ENCODE assay signal across 19 mouse cellular contexts in the genomic region with DNA sequence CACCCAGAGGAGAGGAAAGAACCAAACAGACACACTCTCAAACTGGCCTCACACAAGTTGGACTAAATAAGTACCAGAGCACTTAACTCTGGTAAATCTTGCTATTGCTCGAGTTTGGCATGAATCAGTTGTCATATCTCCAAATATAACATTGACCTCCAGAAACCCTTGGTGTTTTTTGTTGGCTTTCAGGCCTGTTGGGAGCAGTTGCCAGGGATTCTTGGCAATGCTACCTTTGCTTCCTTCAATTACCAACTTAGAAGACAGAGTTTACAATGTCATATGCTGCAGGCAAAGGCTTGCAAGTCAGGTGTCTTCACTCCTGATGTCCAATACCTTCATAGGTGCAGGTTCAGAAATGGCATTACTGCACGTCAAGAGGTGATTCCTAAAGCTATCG. TPM values are rescaled to one million over a fixed set of nuclear protein-coding genes. Genes with fewer than 3 reads are reported as not detected.
DNase-seq lines count a peak whose midpoint lies in the region; ATAC-seq lines count a peak whose summit lies in the region.
"Had no signal": no experiment of that assay in that cellular context is flagged by ENCODE, and none has a peak within 500 bp of the region (broad histone marks: within the 10 kb centered on the region; RNA-seq: fewer than 3 reads in every experiment).

No protein-coding gene starts in this region.

- no peak overlapping the region for H3K27ac ChIP-seq in heart, embryonic 10.5 days
- H3K27ac ChIP-seq in heart, embryonic 15.5 days: peak overlapping the region; percentile 79
- no peak overlapping the region for H3K27ac ChIP-seq in midbrain, embryonic 16.5 days (ENCODE audit: low read length)
- H3K27ac ChIP-seq: embryonic facial prominence, embryonic 10.5 days; hindbrain, embryonic 13.5 days; left cerebral cortex, adult 2 months; limb, embryonic 13.5 days; liver, embryonic 15.5 days; midbrain, embryonic 15.5 days had no signal

- H3K27me3 ChIP-seq in heart, embryonic 10.5 days (ENCODE audit: insufficient read depth, poor library complexity, severe bottlenecking): no peaks in the 10 kb centered on the region
- H3K27me3 ChIP-seq in heart, embryonic 15.5 days: no peaks in the 10 kb centered on the region
- H3K27me3 ChIP-seq in midbrain, embryonic 16.5 days (ENCODE audit: control insufficient read depth, insufficient read depth, low read depth, low read length): no peaks in the 10 kb centered on the region
- H3K27me3 ChIP-seq: hindbrain, embryonic 13.5 days; limb, embryonic 13.5 days; liver, embryonic 15.5 days; megakaryocyte, embryonic 14.5 days; midbrain, embryonic 15.5 days had no signal

- 78% methylated on average over 3 of the region's 3 CpGs for WGBS in heart, embryonic 10.5 days
- 69% methylated on average over 3 of the region's 3 CpGs for WGBS in heart, embryonic 15.5 days
- 89% methylated on average over 3 of the region's 3 CpGs for WGBS in midbrain, embryonic 16.5 days

- peak; percentile 23 for DNase-seq in adrenal gland, postnatal 14 days
- DNase-seq in adrenal gland, postnatal 4 days (ENCODE audit: low spot score in 2 of 2): no peak
- peak; percentile 58 to 70 for DNase-seq in heart, adult 18-20 months
- DNase-seq in heart, embryonic 10.5 days (ENCODE audit: low spot score): no peak
- DNase-seq in fat pad, adult 2 months (ENCODE audit: extremely low read depth, low read depth, low spot score): peak; percentile 57
- no peak for DNase-seq in c-Kit-positive CD71-positive TER-119-positive erythroid progenitor cells, embryonic 14.5 days (ENCODE audit: low spot score)
- DNase-seq: adrenal gland, postnatal 25 days; lung, postnatal 10 days; right cerebral cortex, adult 18-20 months had no signal

- peaks cover 5% of the 10 kb centered on the region; the same call in 1 of the 2 replicates for H3K4me1 ChIP-seq in heart, embryonic 10.5 days
- H3K4me1 ChIP-seq in heart, embryonic 15.5 days (replicated peaks): peaks cover 19% of the 10 kb centered on the region
- H3K4me1 ChIP-seq in midbrain, embryonic 16.5 days (ENCODE audit: control insufficient read depth, insufficient read depth, low read length): no peaks in the 10 kb centered on the region
- H3K4me1 ChIP-seq: embryonic facial prominence, embryonic 10.5 days; hindbrain, embryonic 13.5 days; limb, embryonic 13.5 days; liver, embryonic 15.5 days; midbrain, embryonic 15.5 days had no signal

- no peak overlapping the region for H3K4me3 ChIP-seq in heart, embryonic 10.5 days
- H3K4me3 ChIP-seq in heart, embryonic 15.5 days: no peak overlapping the region
- no peak overlapping the region for H3K4me3 ChIP-seq in midbrain, embryonic 16.5 days (ENCODE audit: low read depth, low read length)
- H3K4me3 ChIP-seq: embryonic facial prominence, embryonic 10.5 days; hindbrain, embryonic 13.5 days; left cerebral cortex, adult 2 months; limb, embryonic 13.5 days; liver, embryonic 15.5 days; megakaryocyte, embryonic 14.5 days; midbrain, embryonic 15.5 days had no signal

- no peaks in the 10 kb centered on the region for H3K36me3 ChIP-seq in heart, embryonic 10.5 days
- H3K36me3 ChIP-seq in heart, embryonic 15.5 days: no peaks in the 10 kb centered on the region
- H3K36me3 ChIP-seq in midbrain, embryonic 16.5 days (ENCODE audit: control insufficient read depth, insufficient read depth, low read length): no peaks in the 10 kb centered on the region
- H3K36me3 ChIP-seq: embryonic facial prominence, embryonic 10.5 days; hindbrain, embryonic 13.5 days; limb, embryonic 13.5 days; liver, embryonic 15.5 days; midbrain, embryonic 15.5 days had no signal

- no peak overlapping the region for H3K4me2 ChIP-seq in heart, embryonic 15.5 days
- no peak overlapping the region for H3K4me2 ChIP-seq in midbrain, embryonic 16.5 days (ENCODE audit: low read length)
- H3K4me2 ChIP-seq: hindbrain, embryonic 13.5 days; limb, embryonic 13.5 days; liver, embryonic 15.5 days; midbrain, embryonic 15.5 days had no signal

- no peak for ATAC-seq in heart, embryonic 15.5 days (replicated peaks; ENCODE audit: insufficient number of reproducible peaks, insufficient read depth, low FRiP score, low read depth)
- no peak for ATAC-seq in midbrain, embryonic 16.5 days
- ATAC-seq: forebrain, embryonic 16.5 days; midbrain, embryonic 15.5 days had no signal

- H3K9me3 ChIP-seq in heart, embryonic 10.5 days: no peaks in the 10 kb centered on the region
- H3K9me3 ChIP-seq in heart, embryonic 15.5 days (replicated peaks): no peaks in the 10 kb centered on the region
- H3K9me3 ChIP-seq in midbrain, embryonic 16.5 days (replicated peaks; ENCODE audit: control insufficient read depth, low read length, poor library complexity, severe bottlenecking): no peaks in the 10 kb centered on the region
- H3K9me3 ChIP-seq: embryonic facial prominence, embryonic 10.5 days; hindbrain, embryonic 13.5 days; limb, embryonic 13.5 days; liver, embryonic 15.5 days; megakaryocyte, embryonic 14.5 days; midbrain, embryonic 15.5 days had no signal

- no peak overlapping the region for H3K9ac ChIP-seq in heart, embryonic 15.5 days
- H3K9ac ChIP-seq in midbrain, embryonic 16.5 days (ENCODE audit: low read depth, low read length): no peak overlapping the region
- H3K9ac ChIP-seq: hindbrain, embryonic 13.5 days; limb, embryonic 13.5 days; liver, embryonic 15.5 days; midbrain, embryonic 15.5 days had no signal

RNA-seq across cellular contexts. Expression of gene Pdlim5, which starts 26.0 kb away (rescaled TPM):
- 58.7 and 62.7 TPM in 2 replicates for total RNA-seq in adrenal gland, postnatal 14 days (2021)
- 10 to 100 TPM; 53.5 to 57.7 TPM for total RNA-seq in adrenal gland, postnatal 4 days (2021)
- total RNA-seq in heart, adult 18-20 months (2021): 100 to 1,000 TPM; 614 to 711 TPM
- 162 and 264 TPM in 2 replicates for polyA plus RNA-seq in heart, embryonic 10.5 days (2016; fragmentation: Nextera tagmentation; extraction: Ambion mirVana)
- polyA plus RNA-seq in heart, embryonic 15.5 days (2015; fragmentation: Nextera tagmentation; extraction: Ambion mirVana): 180 and 220 TPM in 2 replicates
- 14.9 and 15.6 TPM in 2 replicates for polyA plus RNA-seq in midbrain, embryonic 16.5 days (2015; fragmentation: Nextera tagmentation; extraction: Ambion mirVana)

Comparison
In these comparisons a context has a peak if more than half of its experiments do, and no peak if none do; other contexts are left out.
1. DNase-seq: peak in adrenal gland, postnatal 14 days (single experiment), heart, adult 18-20 months (2 of 2) and fat pad, adult 2 months (single experiment); none in adrenal gland, postnatal 4 days (0 of 2), heart, embryonic 10.5 days (single experiment) and c-Kit-positive CD71-positive TER-119-positive erythroid progenitor cells, embryonic 14.5 days (single experiment).